Mouse (Mus musculus) monocyte, adult 2 months (primary cell): ENCODE data around the gene Wdr62.
A peak's percentile ranks its signal among the peaks of the same experiment; 100 is the strongest.

Experiments
- DNase-seq, 2 experiments: peaks; one replicate each; pipeline ENCODE4 v3.0.0; 2022; ENCODE audit warnings: low spot score in 2 of 2, low read depth in 1 of 2

The Wdr62 gene

GRCm38 (mm10) chr7:30306083-30306779, 26.0 kb upstream of the Wdr62 start:
- DNase-seq: no peak

DNA sequence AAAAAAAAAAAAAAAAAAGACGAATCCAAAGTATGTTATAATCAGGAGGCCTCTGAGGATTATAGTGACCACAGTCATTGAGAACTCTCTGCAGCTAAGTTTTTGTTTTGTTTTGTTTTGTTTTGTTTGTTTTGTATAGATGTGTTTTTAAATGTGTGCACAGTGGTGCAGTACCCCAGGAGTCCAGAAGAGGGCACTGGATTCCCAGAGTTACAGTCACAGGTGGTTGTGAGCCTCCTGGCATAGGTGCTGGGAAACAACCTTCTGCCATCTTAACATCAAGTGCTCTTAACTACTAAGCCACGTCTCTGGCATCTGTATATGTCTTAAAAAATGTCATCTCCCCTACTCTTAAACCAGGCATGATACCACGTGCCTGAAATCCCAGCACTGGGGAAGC, 20.7 kb upstream of the Wdr62 start:
- no peak for DNase-seq

GRCm38 (mm10) chr7:30297266-30297665, 17.0 kb upstream of the Wdr62 start:
- DNase-seq: no peak

DNA sequence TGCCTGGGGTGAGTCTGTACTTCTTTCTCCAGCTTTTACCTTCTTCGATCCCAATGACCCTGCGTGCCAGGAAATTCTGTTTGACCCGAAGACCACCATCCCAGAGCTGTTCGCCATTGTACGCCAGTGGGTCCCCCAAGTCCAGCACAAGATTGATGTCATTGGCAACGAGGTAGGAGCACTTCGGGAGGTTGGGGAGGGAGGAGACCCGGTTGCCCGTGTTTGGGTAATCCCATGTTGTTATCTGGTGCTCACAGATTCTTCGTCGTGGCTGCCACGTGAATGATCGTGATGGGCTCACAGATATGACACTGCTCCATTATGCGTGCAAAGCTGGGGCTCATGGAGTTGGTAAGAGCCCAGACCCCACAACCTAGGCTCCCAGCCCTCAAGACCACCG, 16.6 kb upstream of the Wdr62 start:
- no peak for DNase-seq

GRCm38 (mm10) chr7:30295103-30295502, 14.9 kb upstream of the Wdr62 start:
- no peak for DNase-seq

- DNase-seq: no peak
Observed at GRCm38 (mm10) chr7:30294296-30294695, 14.1 kb upstream of the Wdr62 start.

GRCm38 (mm10) chr7:30293795-30294194, 13.6 kb upstream of the Wdr62 start:
- no peak for DNase-seq

DNA sequence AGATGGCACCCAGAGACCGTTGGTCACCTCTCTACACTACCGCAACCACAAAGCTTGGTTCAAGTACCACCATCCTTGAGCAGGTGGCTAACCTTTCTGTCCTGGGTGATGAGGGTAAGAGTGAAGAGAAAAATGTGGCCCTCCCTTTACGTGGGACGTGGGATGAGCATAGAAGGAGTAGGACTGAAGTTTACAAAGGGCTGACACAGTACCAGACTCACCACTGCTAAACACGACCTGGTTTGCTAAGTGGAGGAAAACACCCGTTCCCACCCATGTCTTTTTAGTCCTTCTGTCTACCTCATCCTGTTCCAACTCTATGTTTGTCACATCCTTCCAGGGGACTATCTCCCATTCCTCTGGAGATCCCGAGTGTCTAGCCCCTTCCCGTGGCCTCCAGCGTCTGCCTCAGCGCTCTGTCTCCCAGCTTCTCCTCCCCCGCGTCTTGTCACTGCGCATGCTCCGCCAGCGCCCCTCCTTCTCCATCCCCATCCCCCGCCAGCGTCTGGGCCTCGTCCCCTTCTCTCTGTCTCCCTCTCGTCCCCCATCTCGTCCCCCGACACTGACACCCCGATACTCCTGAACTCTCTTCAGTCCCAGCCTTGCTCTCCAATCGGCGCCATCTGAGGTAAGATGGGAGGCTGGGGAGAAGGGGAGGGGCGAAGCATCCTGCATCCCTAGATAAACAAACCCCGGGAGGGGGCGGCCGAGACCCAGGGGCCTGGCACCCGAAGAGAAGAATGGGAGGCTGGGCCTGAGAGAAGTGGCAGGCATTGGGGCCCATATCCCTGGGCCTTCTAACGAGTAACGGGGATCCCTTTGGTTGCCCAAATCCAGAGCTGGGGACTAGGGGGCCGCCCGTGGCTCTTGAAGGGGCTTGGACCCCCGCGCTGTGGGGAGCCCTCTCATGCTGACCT, 11.3 kb upstream of the Wdr62 start, which contains the start of gene Clip3:
Gene Clip3, plus strand, starts transcription at position 514 of the 917 bp plus-strand sequence.
- DNase-seq: no peak

DNA sequence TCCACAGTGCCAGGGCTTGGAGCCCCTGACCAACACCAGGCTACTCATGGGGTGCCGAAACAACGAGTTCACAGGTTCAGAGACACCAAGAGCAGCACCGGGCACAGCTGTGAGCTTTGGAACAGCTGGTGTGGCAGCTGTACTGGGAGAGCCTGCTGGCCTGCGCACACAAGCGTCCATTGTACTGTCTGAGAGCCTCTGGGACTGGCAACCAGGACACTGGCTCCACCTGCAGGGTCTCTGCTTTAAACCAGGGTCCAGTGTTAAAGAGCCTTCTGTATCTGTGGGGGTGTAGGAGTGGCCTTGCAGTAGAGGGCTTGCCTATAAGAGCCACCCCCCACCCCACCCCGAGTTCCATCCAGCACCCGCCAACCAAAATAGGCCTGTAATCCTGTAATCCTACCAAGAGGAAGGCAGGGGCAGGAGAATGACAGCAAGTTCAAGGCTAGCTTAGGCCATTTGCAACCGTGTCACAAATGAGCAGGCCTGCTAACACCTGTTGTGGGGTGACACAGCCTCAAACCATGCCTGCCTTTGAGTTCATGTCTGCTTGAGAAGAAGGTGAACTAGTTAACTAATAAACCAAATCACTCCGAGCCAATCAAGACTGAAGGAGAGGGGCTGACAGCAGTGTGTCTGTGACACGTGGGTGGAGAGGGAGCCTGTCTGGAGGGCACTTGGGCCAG, 9.6 kb upstream of the Wdr62 start:
- no peak for DNase-seq

DNA sequence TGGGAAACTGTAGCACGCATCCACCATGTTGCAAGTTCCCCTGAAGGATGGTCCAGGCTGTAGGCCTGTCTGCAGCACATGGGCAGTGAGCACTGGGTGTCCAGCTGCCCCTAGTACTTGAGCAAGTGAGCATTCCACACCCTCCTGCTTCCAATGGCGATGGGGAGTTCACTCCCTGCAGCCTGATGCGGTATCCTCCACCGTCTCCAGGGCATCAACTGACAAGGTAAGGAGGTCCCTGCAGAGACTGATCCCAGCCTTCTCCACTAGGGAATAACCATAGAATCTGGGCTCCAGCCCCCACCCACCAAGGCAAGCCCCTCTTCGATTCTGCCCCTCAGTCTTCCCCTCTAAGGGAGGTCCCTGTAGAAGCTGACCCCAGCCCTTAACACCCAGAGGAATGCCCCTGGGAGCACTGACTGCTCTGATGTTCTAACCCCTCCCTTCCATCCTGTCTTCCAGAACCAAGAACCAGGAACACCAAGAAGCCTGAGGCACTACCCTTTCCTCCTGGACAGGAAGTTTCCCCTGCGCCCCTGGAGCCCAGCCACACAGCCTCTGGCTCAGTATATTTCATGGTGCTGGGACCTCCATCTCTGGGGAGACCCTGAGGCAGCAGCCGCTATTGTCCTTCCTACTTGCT, 9.0 kb upstream of the Wdr62 start:
- DNase-seq: no peak

GRCm38 (mm10) chr7:30288046-30288445, 7.8 kb upstream of the Wdr62 start:
- no peak for DNase-seq

DNA sequence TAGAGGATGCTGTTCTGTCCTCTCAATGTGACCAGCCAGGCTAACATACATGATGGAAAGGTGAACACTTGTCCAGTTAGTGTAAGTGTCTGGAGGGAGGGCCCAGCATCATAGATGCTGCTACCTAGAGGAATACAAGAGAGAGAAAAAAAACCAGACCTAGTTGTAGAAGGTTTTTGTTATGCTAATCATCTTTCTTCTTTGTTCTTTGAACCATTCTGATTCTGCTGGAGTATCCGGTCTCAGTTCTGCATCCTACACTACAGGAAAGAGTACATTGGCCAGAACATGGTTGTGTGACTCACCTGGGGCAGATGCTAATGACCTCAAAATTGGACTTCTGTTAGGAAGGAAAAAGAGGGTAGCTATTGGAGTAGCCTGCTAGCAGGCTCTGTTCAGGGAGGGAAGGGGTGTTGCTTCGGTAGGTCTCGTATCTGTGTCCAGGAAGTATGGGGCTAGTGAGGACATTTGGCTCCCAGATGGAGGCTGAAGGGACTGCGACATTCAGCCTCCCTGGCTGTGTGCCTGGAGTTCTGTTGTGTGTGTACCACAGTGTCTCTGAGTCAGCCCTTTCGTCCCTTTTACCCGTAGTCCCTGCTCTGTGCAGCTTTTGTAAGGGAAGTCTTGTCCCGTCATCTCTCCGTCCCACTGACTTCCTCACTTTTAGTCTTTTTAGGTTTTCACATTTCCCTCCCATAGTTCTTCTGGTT, 6.6 kb upstream of the Wdr62 start:
- DNase-seq: no peak

DNA sequence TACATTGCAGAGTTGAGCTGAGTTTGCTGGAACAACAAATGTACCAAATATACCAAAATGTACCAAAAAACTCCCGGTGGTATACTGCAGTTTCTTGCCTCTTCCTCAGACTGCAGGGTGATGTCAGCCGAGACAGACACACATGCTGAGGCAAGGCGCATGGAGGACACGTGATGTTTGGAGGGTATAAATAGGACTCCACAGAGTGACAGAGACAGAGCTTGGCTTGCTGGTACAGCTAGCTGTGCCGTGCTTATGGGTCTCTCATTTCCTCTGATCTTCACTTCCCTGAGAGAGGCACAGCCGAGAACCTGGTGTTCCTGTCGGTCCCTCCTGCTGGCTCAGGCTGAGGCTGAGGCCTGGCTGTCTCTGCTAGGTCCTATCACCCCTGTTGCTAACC, 2.5 kb upstream of the Wdr62 start:
- no peak for DNase-seq

DNA sequence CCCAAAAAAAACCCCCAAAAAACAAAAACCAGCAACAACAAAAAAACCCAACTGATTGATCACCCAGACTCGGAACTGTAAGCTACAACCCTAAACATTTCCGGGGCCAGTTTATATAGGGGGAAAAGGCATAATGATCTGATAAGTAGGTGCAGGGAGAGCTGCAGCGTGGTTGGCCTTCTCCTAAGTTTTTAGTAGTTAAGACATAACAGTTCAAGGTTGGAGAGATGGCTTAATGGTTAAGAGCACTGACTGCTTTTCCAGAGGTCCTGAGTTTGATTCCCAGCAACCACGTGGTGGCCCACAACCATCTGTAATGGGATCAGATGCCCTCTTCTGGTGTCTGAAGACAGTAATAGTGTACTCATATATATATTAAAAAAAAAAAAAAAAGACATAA, 1.3 kb upstream of the Wdr62 start:
- DNase-seq: no peak

- DNase-seq: peak; percentile 69 to 83
Observed at GRCm38 (mm10) chr7:30280670-30281138, 485 bp upstream of the Wdr62 start.

- no peak for DNase-seq
Observed at GRCm38 (mm10) chr7:30279536-30279935, 683 bp downstream of the Wdr62 start.

GRCm38 (mm10) chr7:30278911-30279310, 1.3 kb downstream of the Wdr62 start:
- DNase-seq: no peak

DNA sequence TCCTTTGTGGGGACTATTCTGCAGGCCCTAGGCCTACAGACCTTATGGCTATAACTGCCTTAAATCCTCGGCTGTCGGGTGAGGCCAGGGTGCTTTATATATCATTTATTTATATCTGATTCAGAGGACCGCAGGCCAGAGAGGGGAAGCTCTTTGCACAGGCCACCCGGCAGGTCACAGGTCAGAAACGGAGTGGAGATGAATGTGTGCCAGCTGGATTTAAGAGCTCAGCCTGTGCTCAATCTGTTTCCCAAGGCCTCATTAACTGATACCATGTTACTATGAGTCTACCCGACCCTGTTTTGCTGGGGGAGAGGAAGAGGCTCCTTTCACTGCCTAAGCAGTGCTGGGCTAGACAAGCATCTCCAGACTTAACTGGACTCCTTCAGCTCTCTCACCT, 5.8 kb downstream of the Wdr62 start:
- DNase-seq: no peak

DNA sequence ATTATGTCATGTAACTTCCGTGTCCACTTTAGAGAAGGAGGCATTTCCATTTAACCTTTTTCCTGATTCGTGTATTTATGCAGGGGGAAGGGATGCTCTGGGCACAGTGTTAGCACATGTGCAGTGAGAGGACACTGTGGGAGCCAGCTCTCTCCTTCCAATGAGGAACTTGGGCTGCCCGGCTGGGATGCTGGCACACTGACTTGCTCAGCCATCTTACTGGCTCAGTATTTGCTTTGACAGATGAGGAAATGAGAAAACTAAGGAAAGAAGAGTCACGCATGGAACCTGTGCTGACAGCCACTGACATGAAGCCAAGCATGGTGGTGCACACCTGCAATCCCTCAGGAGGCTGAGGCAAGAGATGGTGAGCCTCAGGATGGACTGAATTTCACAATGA, 10.6 kb downstream of the Wdr62 start:
- no peak for DNase-seq

GRCm38 (mm10) chr7:30266780-30267179, 13.4 kb downstream of the Wdr62 start:
- DNase-seq: no peak

DNA sequence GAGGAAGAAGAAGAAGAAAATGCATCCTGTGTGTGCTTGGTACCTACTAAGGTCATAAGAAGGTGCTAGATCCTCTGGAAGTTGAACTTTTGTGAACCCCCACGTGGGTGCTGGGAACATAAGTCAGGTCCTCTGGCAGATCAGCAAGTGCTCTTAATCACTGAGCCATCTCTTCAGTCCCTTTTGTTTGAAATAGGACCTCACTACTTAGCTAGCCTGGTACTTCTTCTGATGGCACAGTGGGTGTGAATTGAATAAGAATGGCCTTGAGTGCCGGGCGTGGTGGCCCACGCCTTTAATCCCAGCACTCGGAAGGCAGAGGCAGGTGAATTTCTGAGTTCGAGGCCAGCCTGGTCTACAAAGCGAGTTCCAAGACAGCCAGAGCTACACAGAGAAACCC, 14.3 kb downstream of the Wdr62 start:
- DNase-seq: no peak
